Mouse (Mus musculus): ENCODE data around the gene Tas2r131. TPM values are rescaled to one million over a fixed set of nuclear protein-coding genes. Genes with fewer than 3 reads are reported as not detected.

Tas2r131 gene
- not detected for polyA plus RNA-seq (2017; shearing (Covaris generic))

DNA sequence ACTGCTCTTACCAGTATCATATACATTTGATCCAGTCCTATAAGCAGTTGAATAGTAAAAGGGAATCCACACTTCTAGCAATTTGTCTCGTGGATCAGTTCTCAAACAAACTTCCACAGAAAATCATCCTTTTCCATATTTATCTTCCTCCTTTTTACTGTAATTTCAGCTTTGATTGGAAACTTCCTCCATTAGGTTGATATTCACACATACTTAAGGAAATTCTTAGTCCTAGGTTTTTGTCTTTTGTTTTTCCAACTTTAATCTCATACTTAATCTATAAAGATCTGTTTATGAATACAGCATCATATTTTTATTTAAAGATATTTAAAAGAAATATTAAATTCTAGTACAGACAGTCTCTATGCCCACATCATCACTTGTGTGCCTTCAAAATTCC lies at the start of gene Tas2r131:
Gene Tas2r131 (minus strand): TSS at position 101 of the 400 bp plus-strand sequence.

DNA sequence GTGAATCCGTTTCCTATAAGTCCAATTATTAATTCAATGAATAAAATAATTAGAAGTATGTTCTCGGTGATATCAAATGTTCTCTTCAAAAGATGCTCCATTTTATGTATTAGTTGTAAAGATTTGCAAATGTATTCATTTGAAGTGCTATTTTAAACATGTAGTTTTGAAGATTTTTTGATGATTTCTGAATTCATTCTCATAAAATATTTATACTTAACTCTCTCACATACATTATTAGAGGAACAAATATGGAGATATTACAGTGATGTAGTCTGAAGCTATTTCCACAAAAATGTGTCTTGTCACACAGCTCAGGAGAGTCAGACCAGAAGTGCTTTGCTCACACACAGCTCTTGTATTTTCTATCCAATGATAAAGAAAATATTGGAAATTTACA lies 23.1 kb upstream of the Tas2r131 start, which contains the start of gene Tas2r109:
Gene Tas2r109 (minus strand): TSS at position 101 of the 400 bp plus-strand sequence.

DNA sequence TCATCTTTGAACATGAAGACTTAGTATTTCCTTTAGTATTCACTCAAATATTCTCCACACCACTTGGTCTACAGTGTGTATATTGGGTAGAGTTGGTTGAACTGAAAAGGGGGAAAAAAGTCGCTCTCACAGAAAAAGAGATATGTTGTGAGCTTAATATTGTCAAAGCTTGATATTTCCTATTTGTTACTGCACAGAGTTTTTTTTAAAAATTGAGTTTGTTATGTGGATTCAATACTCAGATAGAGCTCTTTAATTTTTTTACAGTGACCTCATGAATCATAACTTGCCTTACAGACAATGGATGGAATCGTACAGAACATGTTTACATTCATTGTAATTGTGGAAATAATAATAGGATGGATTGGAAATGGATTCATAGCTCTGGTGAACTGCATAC lies 6.9 kb downstream of the Tas2r131 start, which contains the start of gene Tas2r129:
Gene Tas2r129 (plus strand): TSS at position 301 of the 400 bp plus-strand sequence.

DNA sequence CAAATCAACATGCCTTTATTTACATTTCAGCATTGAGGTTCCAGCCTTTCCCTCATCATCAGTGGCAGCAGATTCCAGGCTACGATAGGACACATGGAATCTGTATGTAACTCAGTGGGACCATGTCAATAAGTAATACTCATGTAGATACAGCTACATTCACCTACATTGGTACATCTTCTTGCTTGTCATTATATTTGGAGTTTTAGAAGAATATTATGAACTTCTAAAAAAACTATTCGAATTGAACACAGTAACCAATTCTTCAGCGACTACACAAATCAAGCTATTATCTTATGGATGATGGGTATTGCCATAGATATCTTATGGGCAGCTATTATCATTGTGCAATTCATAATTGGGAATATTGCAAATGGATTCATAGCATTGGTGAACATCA lies 48.4 kb downstream of the Tas2r131 start, which contains the start of gene Tas2r125:
Gene Tas2r125 (plus strand): TSS at position 301 of the 400 bp plus-strand sequence.

Other genes starting within 250 kb of the Tas2r131 start
- gene Tas2r122, start 246.0 kb downstream of the Tas2r131 start, polyA plus RNA-seq (2017; shearing (Covaris generic)), result not detected
- gene Tas2r115, start 219.9 kb downstream of the Tas2r131 start, polyA plus RNA-seq (2017; shearing (Covaris generic)), result not detected
- gene Tas2r124, start 203.2 kb downstream of the Tas2r131 start, polyA plus RNA-seq (2017; shearing (Covaris generic)), result not detected
- gene Tas2r102, start 195.8 kb downstream of the Tas2r131 start, polyA plus RNA-seq (2017; shearing (Covaris generic)), result not detected
- gene Tas2r136, start 179.8 kb downstream of the Tas2r131 start, polyA plus RNA-seq (2017; shearing (Covaris generic)), result not detected
- not detected for gene Tas2r117, start 155.1 kb downstream of the Tas2r131 start, polyA plus RNA-seq (2017; shearing (Covaris generic))
- not detected for gene Tas2r123, start 110.8 kb downstream of the Tas2r131 start, polyA plus RNA-seq (2017; shearing (Covaris generic))
- gene Tas2r116, start 102.5 kb downstream of the Tas2r131 start, polyA plus RNA-seq (2017; shearing (Covaris generic)), result not detected
- not detected for gene Tas2r110, start 89.9 kb downstream of the Tas2r131 start, polyA plus RNA-seq (2017; shearing (Covaris generic))
- not detected for gene Tas2r113, start 64.9 kb downstream of the Tas2r131 start, polyA plus RNA-seq (2017; shearing (Covaris generic))
- gene Tas2r125, start 48.3 kb downstream of the Tas2r131 start, polyA plus RNA-seq (2017; shearing (Covaris generic)), result not detected
- not detected for gene Tas2r129, start 6.8 kb downstream of the Tas2r131 start, polyA plus RNA-seq (2017; shearing (Covaris generic))
- not detected for gene Tas2r109, start 23.0 kb upstream of the Tas2r131 start, polyA plus RNA-seq (2017; shearing (Covaris generic))
- gene Tas2r103, start 79.2 kb upstream of the Tas2r131 start, polyA plus RNA-seq (2017; shearing (Covaris generic)), result not detected
- not detected for gene Tas2r140, start 97.9 kb upstream of the Tas2r131 start, polyA plus RNA-seq (2017; shearing (Covaris generic))
- gene Smim10l1, start 147.0 kb upstream of the Tas2r131 start, polyA plus RNA-seq (2017; shearing (Covaris generic)), result 10.7 TPM

All from activated CD4-positive, CD25-positive, alpha-beta regulatory T cell, adult 9 weeks (primary cell).